Mouse (Mus musculus) colon, adult 2 months (tissue): ENCODE results near the gene Hist1h2ag. TPM values are rescaled to one million over a fixed set of nuclear protein-coding genes. Genes with fewer than 3 reads are reported as not detected.

Experiments used
- polyA plus RNA-seq: library from polyadenylated mRNA; depleted of rRNA; stranded (reverse); fragments of >200 nt; gene quantifications from 2 replicates; pipeline ENCODE4 v1.2.3, GENCODE M21; 2012; rRNA removed

Hist1h2ag gene
- 7.1 and 13.4 TPM in 2 replicates for polyA plus RNA-seq

DNA sequence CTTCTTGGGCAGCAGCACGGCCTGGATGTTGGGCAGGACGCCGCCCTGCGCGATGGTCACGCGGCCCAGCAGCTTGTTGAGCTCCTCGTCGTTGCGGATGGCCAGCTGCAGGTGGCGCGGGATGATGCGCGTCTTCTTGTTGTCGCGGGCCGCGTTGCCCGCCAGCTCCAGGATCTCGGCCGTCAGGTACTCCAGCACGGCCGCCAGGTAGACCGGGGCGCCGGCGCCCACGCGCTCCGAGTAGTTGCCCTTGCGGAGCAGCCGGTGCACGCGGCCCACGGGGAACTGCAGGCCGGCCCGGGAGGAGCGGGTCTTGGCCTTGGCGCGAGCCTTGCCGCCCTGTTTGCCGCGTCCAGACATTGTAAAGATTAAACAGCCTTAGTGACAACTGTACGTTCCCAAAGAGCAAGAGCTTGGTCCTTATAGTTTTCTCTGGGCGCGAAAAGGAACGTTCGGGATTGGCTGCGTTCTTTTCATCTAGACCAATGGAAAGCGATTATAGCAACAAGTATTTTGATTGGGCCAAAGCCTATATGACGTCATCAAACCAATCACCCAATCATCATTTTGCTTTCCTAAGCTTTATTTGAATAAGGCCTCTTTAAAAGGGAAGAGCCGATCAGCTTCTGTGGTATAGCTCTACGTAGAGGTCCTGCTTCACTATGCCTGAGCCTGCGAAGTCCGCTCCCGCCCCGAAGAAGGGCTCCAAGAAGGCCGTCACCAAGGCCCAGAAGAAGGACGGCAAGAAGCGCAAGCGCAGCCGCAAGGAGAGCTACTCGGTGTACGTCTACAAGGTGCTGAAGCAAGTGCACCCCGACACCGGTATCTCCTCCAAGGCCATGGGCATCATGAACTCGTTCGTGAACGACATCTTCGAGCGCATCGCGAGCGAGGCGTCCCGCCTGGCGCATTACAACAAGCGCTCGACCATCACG lies at the start of gene Hist1h2ag, which contains the start of gene Hist1h2bj:
Hist1h2ag (minus strand) TSS at position 377 of the 935 bp plus-strand sequence.
Hist1h2bj (plus strand) TSS at position 647 of the 935 bp plus-strand sequence.

DNA sequence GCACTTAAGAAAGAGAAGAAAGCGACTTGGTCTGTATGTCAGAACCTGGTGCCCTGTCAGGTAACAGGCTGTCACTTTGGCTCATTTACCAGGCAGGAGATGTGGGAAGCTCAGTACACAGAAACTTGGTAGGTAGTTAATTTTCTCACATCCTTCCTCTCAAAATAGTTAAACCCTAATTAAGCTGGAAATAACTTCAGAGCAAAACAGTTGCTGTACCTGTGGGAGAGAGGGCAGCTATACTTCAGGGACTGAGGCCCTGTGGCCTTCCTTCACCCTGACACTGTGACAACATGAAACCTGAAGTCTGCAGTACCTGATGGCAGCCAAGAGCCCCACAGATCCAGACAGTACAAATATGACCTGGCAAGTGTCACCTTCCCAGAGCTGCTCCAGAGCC lies 41.4 kb upstream of the Hist1h2ag start, which contains the start of gene Vmn1r188:
Vmn1r188 (plus strand) TSS at position 301 of the 400 bp plus-strand sequence.

GRCm38 (mm10) chr13:22041142-22041536 lies 1.6 kb downstream of the Hist1h2ag start, which contains the start of gene Hist1h4i:
Hist1h4i (minus strand) TSS chr13:22041362.

DNA sequence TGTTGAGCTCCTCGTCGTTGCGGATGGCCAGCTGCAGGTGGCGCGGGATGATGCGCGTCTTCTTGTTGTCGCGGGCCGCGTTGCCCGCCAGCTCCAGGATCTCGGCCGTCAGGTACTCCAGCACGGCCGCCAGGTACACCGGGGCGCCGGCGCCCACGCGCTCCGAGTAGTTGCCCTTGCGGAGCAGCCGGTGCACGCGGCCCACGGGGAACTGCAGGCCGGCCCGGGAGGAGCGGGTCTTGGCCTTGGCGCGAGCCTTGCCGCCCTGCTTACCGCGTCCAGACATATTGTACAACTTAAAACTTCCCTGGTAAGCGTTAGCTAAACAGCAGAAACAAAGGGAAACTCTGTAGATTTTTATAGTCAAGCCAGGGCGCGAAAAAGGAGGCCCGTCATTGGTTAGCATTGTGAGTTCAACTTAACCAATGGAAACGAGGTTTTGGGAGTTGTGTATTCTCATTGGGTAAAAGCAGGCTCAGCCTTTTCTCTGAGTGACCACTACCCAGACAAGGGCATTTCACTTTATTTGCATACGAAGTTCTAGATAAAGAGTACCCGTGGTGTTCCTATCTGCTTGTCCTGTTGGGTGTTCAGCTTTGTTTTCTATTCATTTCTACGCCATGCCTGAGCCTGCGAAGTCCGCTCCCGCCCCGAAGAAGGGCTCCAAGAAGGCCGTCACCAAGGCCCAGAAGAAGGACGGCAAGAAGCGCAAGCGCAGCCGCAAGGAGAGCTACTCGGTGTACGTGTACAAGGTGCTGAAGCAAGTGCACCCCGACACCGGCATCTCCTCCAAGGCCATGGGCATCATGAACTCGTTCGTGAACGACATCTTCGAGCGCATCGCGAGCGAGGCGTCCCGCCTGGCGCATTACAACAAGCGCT lies 7.2 kb downstream of the Hist1h2ag start, which contains the start of the genes Hist1h2ah and Hist1h2bk:
Hist1h2ah (minus strand) TSS at position 302 of the 882 bp plus-strand sequence.
Hist1h2bk (plus strand) TSS at position 604 of the 882 bp plus-strand sequence.

GRCm38 (mm10) chr13:22009642-22010041 lies 33.1 kb downstream of the Hist1h2ag start, which contains the start of gene Prss16:
Prss16 (minus strand) TSS chr13:22009742.

Other genes with a start within 250 kb of the Hist1h2ag start
- 37.1 and 59.1 TPM in 2 replicates for gene Hist1h2bq, start 232.7 kb downstream of the Hist1h2ag start, polyA plus RNA-seq
- not detected in 2 replicates for gene Hist1h2ao, start 232.5 kb downstream of the Hist1h2ag start, polyA plus RNA-seq
- not detected in 2 replicates for gene Hist1h4m, start 231.2 kb downstream of the Hist1h2ag start, polyA plus RNA-seq
- gene Hist1h4n, start 210.7 kb downstream of the Hist1h2ag start, polyA plus RNA-seq, result 47.6 and 53.6 TPM in 2 replicates
- 577 and 675 TPM in 2 replicates for gene Hist1h2ap, start 209.4 kb downstream of the Hist1h2ag start, polyA plus RNA-seq
- gene Hist1h2br, start 209.2 kb downstream of the Hist1h2ag start, polyA plus RNA-seq, result 32.1 and 54.0 TPM in 2 replicates
- 0.06 and 0.16 TPM in 2 replicates for gene Zfp184, start 97.8 kb downstream of the Hist1h2ag start, polyA plus RNA-seq
- not detected in 2 replicates for gene Pom121l2, start 61.8 kb downstream of the Hist1h2ag start, polyA plus RNA-seq
- gene Prss16, start 33.2 kb downstream of the Hist1h2ag start, polyA plus RNA-seq, result 1.2 and 1.6 TPM in 2 replicates
- gene Hist1h2ah, start 7.4 kb downstream of the Hist1h2ag start, polyA plus RNA-seq, result 37.2 and 61.6 TPM in 2 replicates
- 27.3 and 32.1 TPM in 2 replicates for gene Hist1h2bk, start 7.1 kb downstream of the Hist1h2ag start, polyA plus RNA-seq
- 12.2 and 15.0 TPM in 2 replicates for gene Hist1h4i, start 1.6 kb downstream of the Hist1h2ag start, polyA plus RNA-seq
- 14.1 and 15.9 TPM in 2 replicates for gene Hist1h2bj, start 270 bp upstream of the Hist1h2ag start, polyA plus RNA-seq
- not detected in 2 replicates for gene Vmn1r188, start 41.5 kb upstream of the Hist1h2ag start, polyA plus RNA-seq
- not detected in 2 replicates for gene Vmn1r189, start 62.9 kb upstream of the Hist1h2ag start, polyA plus RNA-seq
- not detected in 2 replicates for gene Vmn1r191, start 141.0 kb upstream of the Hist1h2ag start, polyA plus RNA-seq
- gene Vmn1r192, start 148.2 kb upstream of the Hist1h2ag start, polyA plus RNA-seq, result not detected in 2 replicates
- gene Vmn1r193, start 180.2 kb upstream of the Hist1h2ag start, polyA plus RNA-seq, result not detected in 2 replicates
- not detected in 2 replicates for gene Vmn1r194, start 201.3 kb upstream of the Hist1h2ag start, polyA plus RNA-seq
- gene Vmn1r195, start 227.6 kb upstream of the Hist1h2ag start, polyA plus RNA-seq, result not detected in 2 replicates
- not detected in 2 replicates for gene Vmn1r196, start 247.0 kb upstream of the Hist1h2ag start, polyA plus RNA-seq